Mouse (Mus musculus): ENCODE data around the gene Mfsd4b3.

DNA sequence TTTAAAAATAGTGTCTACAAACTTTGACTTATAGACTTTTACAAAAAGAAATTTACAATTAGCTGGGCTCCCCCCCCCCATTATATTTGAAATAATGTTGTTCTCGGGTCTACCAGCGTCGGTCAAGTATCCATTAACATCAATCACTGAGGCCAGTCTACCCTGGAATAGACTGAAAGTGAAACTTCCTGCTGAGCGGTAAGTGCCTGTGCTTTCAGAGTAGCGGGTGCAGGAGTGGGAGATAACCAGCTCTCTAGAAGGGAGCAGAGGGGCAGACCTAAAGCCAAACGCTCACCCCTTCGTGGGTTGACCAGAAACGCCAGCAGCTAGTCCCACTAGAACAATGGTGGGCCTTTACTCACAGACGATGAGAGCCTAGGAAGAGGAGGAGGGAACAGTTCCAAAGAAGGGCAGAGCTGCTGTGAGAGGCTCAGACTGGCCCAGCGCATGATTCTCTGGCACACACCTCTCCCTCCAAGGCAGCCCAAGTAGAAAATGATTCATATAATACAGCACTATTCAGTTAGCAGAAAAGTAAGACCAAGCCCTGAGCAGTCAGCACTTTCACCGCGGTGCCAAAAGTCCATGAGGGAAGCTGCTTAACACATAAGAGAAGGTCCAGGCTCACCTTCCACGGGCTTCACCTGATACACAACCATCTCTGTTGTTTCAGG lies 51.0 kb downstream of the Mfsd4b3 start:
- TF ChIP-seq POLR2A (IDR thresholded peaks at IDR 0.05; ENCODE audit: insufficient read depth, low read length) (no peak), EP300 (IDR thresholded peaks at IDR 0.05; ENCODE audit: insufficient read depth, low read depth, low read length) (no peak)

Measured in ES-Bruce4 (cell line).